Mouse (Mus musculus): ENCODE measurements around the gene Mt4.
"Not testable (repeated sequence)": the region's sequence is repeated elsewhere in the genome, so short reads cannot be mapped to it uniquely, and the experiment has no call there.

Gene Mt4

GRCm38 (mm10) chr8:94134601-94135000, 2.4 kb upstream of the Mt4 start:
- DNase-seq (ENCODE audit: low spot score in 2 of 2): peak in 1 of 2 experiments; percentile 8

GRCm38 (mm10) chr8:94135556-94135955, 1.4 kb upstream of the Mt4 start:
- DNase-seq (ENCODE audit: low spot score in 2 of 2): no peak

DNA sequence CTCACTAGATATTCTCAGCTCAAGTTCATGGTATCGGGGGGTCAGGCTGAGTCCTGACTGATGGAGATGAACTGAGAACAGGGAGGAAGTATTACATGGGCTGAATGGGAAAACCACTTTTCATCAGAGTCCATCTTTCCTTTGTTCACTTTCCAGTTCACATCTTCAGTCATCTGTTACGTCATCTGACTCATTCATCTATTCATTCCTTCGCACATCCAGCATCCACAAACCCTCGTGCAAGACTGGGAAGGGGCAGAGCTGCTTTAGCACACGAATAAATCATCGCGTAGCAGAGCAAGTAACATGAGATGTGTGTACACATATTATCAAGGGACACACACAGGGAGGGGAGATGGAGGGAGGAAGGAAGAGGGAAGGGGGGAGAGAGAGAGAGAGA, 805 bp upstream of the Mt4 start:
- no peak for DNase-seq (ENCODE audit: low spot score in 2 of 2)

GRCm38 (mm10) chr8:94140266-94140795, 3.3 kb downstream of the Mt4 start:
- DNase-seq (ENCODE audit: low spot score in 2 of 2): no peak

- no peak for DNase-seq (ENCODE audit: low spot score in 2 of 2)
These were observed 11.2 kb downstream of the Mt4 start for GRCm38 (mm10) chr8:94148236-94148635.

DNA sequence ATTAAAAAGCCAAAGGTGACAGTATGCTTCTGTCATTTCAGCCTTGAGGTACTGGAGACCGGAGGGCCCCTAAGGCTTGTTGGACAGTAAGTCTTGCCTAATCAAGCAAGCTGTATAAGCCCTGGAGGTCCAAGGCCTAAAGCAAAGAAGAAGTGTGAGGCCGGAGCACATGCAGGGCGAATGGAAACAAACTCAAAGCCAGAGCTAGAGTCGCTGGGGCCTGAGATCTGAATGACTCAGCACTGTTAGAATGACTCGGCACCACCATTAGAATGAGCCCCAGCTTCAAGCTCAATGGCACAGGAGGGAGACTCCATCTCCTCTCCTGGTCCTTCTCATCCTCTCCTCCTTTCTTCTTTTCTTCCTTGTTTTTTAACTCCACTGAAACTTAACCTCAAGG, 13.9 kb downstream of the Mt4 start:
- no peak for DNase-seq (ENCODE audit: low spot score in 2 of 2)

- DNase-seq (ENCODE audit: low spot score in 2 of 2): peak in 1 of 2 experiments; percentile 17
These were observed 15.7 kb downstream of the Mt4 start, which contains the start of gene Mt3 for GRCm38 (mm10) chr8:94152513-94153300. Gene Mt3, plus strand, starts transcription at chr8:94152607.

GRCm38 (mm10) chr8:94153451-94153850, 16.5 kb downstream of the Mt4 start:
- DNase-seq (ENCODE audit: low spot score in 2 of 2): no peak

DNA sequence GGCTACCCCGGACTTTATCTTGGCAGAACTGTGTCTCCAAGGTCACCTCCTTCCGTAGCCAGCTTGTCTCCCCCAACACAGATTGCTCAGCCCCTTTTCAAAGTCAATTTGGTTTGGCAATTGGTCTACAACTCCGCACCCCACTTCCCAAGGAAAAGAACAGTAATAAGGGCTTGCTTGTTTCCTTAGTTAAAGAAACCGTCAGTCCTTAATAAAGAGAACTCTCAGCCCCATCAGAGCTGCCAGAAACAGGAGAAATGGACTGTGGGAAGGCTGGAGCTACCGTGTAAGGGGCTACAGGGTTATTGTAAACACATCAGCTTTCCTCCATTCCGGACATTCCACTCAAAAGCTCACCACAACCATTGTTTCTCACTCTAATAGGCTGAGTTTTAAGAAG, 17.5 kb downstream of the Mt4 start:
- DNase-seq (ENCODE audit: low spot score in 2 of 2): no peak

GRCm38 (mm10) chr8:94156092-94156491, 19.1 kb downstream of the Mt4 start:
- DNase-seq (ENCODE audit: low spot score in 2 of 2): no peak

GRCm38 (mm10) chr8:94165772-94166171, 28.8 kb downstream of the Mt4 start:
- DNase-seq (ENCODE audit: low spot score in 2 of 2): not testable (repeated sequence)

GRCm38 (mm10) chr8:94167244-94167643, 30.2 kb downstream of the Mt4 start:
- DNase-seq (ENCODE audit: low spot score in 2 of 2): peak; percentile 63 to 86

DNA sequence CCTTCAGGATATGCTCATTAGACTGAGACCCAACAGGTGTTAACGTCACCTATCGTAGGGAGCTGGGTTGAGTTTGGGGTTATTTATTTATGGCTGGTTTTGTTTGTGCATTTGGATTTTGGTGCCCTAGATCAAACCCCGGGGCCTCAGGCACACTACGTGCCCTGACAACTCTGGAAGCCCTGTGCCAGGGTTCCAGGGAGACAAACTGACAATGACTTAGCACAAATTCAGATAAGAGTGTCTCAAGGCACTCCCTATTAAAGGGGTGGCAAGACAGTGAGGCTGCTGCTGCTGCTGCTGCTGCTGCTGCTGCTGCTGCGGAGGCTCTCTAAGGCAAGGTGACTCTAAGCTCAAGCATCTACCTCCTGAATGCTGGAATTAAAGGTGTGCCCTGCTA, 32.5 kb downstream of the Mt4 start:
- DNase-seq (ENCODE audit: low spot score in 2 of 2): no peak

GRCm38 (mm10) chr8:94171321-94171755, 34.3 kb downstream of the Mt4 start:
- DNase-seq (ENCODE audit: low spot score in 2 of 2): peak; percentile 56 to 69

- peak; percentile 66 to 72 for DNase-seq (ENCODE audit: low spot score in 2 of 2)
These were observed 35.2 kb downstream of the Mt4 start, which contains the start of gene Mt2 for GRCm38 (mm10) chr8:94172075-94172808. Gene Mt2, plus strand, starts transcription at chr8:94172664.

GRCm38 (mm10) chr8:94172809-94173732, 36.1 kb downstream of the Mt4 start:
- DNase-seq (ENCODE audit: low spot score in 2 of 2): no peak

GRCm38 (mm10) chr8:94173848-94174403, 36.9 kb downstream of the Mt4 start:
- no peak for DNase-seq (ENCODE audit: low spot score in 2 of 2)

- DNase-seq (ENCODE audit: low spot score in 2 of 2): no peak
These were observed 37.7 kb downstream of the Mt4 start for GRCm38 (mm10) chr8:94174619-94175213.

GRCm38 (mm10) chr8:94177716-94178390, 40.9 kb downstream of the Mt4 start:
- no peak for DNase-seq (ENCODE audit: low spot score in 2 of 2)

All from heart, adult 9 months (tissue).